Mouse (Mus musculus): ENCODE results near the gene Cd1d1. TPM values are rescaled to one million over a fixed set of nuclear protein-coding genes. Genes with fewer than 3 reads are reported as not detected.

Cd1d1 gene
- total RNA-seq, 2 experiments from 2014 or later = 0.76 to 0.89 TPM

- intact Hi-C loops (cut with DNase I) = loop anchor here (5.0 to 10.0 kb wide), 3 partner anchors 53 to 650 kb away; partner anchors contain the start of gene Dclk2
- peak in 1 of 2 experiments; percentile 7 for DNase-seq (ENCODE audit: low spot score in 2 of 2)
Measured at GRCm38 (mm10) chr3:86975150-86975549, 24.1 kb downstream of the Cd1d1 start.

- intact Hi-C loops (cut with DNase I) = no loop called here
- DNase-seq (ENCODE audit: low spot score in 2 of 2) = no peak
Measured at GRCm38 (mm10) chr3:86962665-86963435, 36.4 kb downstream of the Cd1d1 start.

- intact Hi-C loops (cut with DNase I) = no loop called here
- no peak for DNase-seq (ENCODE audit: low spot score in 2 of 2)
Measured at GRCm38 (mm10) chr3:86961395-86961669, 37.9 kb downstream of the Cd1d1 start.

GRCm38 (mm10) chr3:86960656-86961394 lies 38.4 kb downstream of the Cd1d1 start:
- no peak for DNase-seq (ENCODE audit: low spot score in 2 of 2)
- intact Hi-C loops (cut with DNase I) = no loop called here

- no peak for DNase-seq (ENCODE audit: low spot score in 2 of 2)
- intact Hi-C loops (cut with DNase I) = no loop called here
Measured at GRCm38 (mm10) chr3:86959088-86959487, 40.2 kb downstream of the Cd1d1 start.

- no peak for DNase-seq (ENCODE audit: low spot score in 2 of 2)
- intact Hi-C loops (cut with DNase I) = no loop called here
Measured at GRCm38 (mm10) chr3:86955376-86955775, 43.9 kb downstream of the Cd1d1 start.

GRCm38 (mm10) chr3:86954521-86954920 lies 44.7 kb downstream of the Cd1d1 start:
- intact Hi-C loops (cut with DNase I) = no loop called here
- no peak for DNase-seq (ENCODE audit: low spot score in 2 of 2)

GRCm38 (mm10) chr3:86953819-86954218 lies 45.4 kb downstream of the Cd1d1 start:
- no peak for DNase-seq (ENCODE audit: low spot score in 2 of 2)
- intact Hi-C loops (cut with DNase I) = no loop called here

GRCm38 (mm10) chr3:86950652-86951051 lies 48.6 kb downstream of the Cd1d1 start:
- intact Hi-C loops (cut with DNase I) = no loop called here
- DNase-seq (ENCODE audit: low spot score in 2 of 2) = no peak

Other genes starting within 250 kb of the Cd1d1 start
- gene Dclk2, start 78.6 kb downstream of the Cd1d1 start, total RNA-seq (2021) = 10 to 100 TPM; 59.2 to 62.0 TPM
- 1 to 10 TPM; 3.8 to 4.3 TPM for gene Kirrel, start 175.3 kb upstream of the Cd1d1 start, total RNA-seq (2021)